Mouse (Mus musculus) neutrophil, adult 65 days (primary cell): ENCODE data around the gene Klrc2. TPM values are rescaled to one million over a fixed set of nuclear protein-coding genes. Genes with fewer than 3 reads are reported as not detected.

Source experiments
- total RNA-seq: library from RNA; stranded (reverse); gene quantifications from 2 replicates; pipeline ENCODE4 v1.2.4, GENCODE M21; 2023

Klrc2 gene
- not detected in 2 replicates for total RNA-seq

DNA sequence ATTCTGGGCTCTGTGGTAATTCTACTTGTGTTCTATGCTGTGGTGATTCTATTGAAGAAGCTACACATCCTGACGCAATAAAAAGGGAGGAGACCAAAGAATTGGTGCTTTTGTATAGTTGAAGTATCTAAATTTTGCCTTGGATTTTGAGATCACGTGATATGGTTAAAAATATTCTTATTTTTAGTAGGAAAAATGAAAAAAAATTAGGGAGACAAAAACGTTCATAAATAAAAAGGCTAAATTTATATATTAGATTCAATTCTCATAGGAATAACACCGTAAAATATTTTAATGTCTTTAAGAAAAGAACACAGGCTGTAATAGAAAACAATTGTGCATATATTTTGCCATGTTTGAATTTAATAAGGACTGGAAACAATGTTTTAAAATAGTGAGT is at the start of gene Klrc2:
Klrc2 (minus strand) TSS at position 101 of the 400 bp plus-strand sequence.

GRCm38 (mm10) chr6:129678873-129679272 is 18.4 kb upstream of the Klrc2 start, which contains the start of gene Klrc1:
TSS of gene Klrc1 (minus strand) at chr6:129678973.

DNA sequence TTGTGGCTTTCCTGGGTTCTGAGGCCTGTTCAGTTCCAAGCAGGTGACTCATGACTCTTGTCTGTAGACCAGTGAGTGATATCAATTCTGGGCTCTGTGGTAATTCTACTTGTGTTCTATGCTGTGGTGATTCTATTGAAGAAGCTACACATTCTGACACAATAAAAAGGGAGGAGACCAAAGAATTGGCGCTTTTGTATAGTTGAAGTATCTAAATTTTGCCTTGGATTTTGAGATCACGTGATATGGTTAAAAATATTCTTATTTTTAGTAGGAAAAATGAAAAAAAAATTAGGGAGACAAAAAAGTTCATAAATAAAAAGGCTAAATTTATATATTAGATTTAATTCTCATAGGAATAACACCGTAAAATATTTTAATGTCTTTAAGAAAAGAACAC is 17.3 kb downstream of the Klrc2 start, which contains the start of gene Klrc3:
Klrc3 (minus strand) TSS at position 101 of the 400 bp plus-strand sequence.

GRCm38 (mm10) chr6:129623735-129624134 is 36.8 kb downstream of the Klrc2 start, which contains the start of gene Klrk1:
TSS of gene Klrk1 (minus strand) at chr6:129623864.

Other genes starting within 250 kb of the Klrc2 start
- gene Clec1a, start 208.7 kb downstream of the Klrc2 start, total RNA-seq: 0.23 and 0.57 TPM in 2 replicates
- 35.0 and 36.3 TPM in 2 replicates for gene Olr1, start 153.5 kb downstream of the Klrc2 start, total RNA-seq
- gene Tmem52b, start 148.1 kb downstream of the Klrc2 start, total RNA-seq: 0.91 and 1.1 TPM in 2 replicates
- gene Gabarapl1, start 127.5 kb downstream of the Klrc2 start, total RNA-seq: 27.8 and 30.0 TPM in 2 replicates
- gene Klre1, start 82.8 kb downstream of the Klrc2 start, total RNA-seq: not detected in 2 replicates
- gene Klrd1, start 68.9 kb downstream of the Klrc2 start, total RNA-seq: 0.54 and 0.77 TPM in 2 replicates
- 0.36 and 0.57 TPM in 2 replicates for gene Klrk1, start 36.8 kb downstream of the Klrc2 start, total RNA-seq
- not detected in 2 replicates for gene Klrc3, start 17.4 kb downstream of the Klrc2 start, total RNA-seq
- not detected in 2 replicates for gene Klrc1, start 18.3 kb upstream of the Klrc2 start, total RNA-seq
- gene Klri1, start 56.4 kb upstream of the Klrc2 start, total RNA-seq: not detected in 2 replicates
- not detected in 2 replicates for gene Klri2, start 79.8 kb upstream of the Klrc2 start, total RNA-seq
- gene Gm156, start 123.6 kb upstream of the Klrc2 start, total RNA-seq: not detected in 2 replicates
- gene Gm17631, start 202.0 kb upstream of the Klrc2 start, total RNA-seq: not detected in 2 replicates
- 74.9 and 80.8 TPM in 2 replicates for gene Klra17, start 216.0 kb upstream of the Klrc2 start, total RNA-seq